Mouse (Mus musculus) testis, adult 2 months (tissue): Measurements from ENCODE around the gene Pnkd. TPM values are rescaled to one million over a fixed set of nuclear protein-coding genes. Genes with fewer than 3 reads are reported as not detected.

Experiments
- H3K27ac ChIP-seq: fragments of 200-500 bp; 2 replicates; pipeline ENCODE4 v1.5.1; 2012; ENCODE audit warnings: low read depth, low read length; ENCODE audit not compliant: control insufficient read depth, insufficient read depth
- H3K27me3 ChIP-seq: fragments of 200-500 bp; 2 replicates; pipeline ENCODE4 v1.6.1; 2012; ENCODE audit warnings: mild to moderate bottlenecking, low read length, moderate library complexity; ENCODE audit not compliant: control insufficient read depth, insufficient read depth
- H3K36me3 ChIP-seq: fragments of 200-500 bp; 2 replicates; pipeline ENCODE4 v1.6.1; 2012; ENCODE audit warnings: mild to moderate bottlenecking, low read length; ENCODE audit not compliant: control insufficient read depth, insufficient read depth
- H3K4me1 ChIP-seq: fragments of 200-500 bp; 2 replicates; pipeline ENCODE4 v1.6.1; 2012; ENCODE audit warnings: low read length; ENCODE audit not compliant: control insufficient read depth, insufficient read depth
- H3K4me3 ChIP-seq: fragments of 200-500 bp; 2 replicates; pipeline ENCODE4 v1.5.1; 2012; ENCODE audit warnings: low read depth, mild to moderate bottlenecking, low read length, moderate library complexity, mixed read lengths; ENCODE audit not compliant: control insufficient read depth
- CTCF ChIP-seq: fragments of 200-500 bp; IDR thresholded peaks from 2 replicates; pipeline ENCODE4 v1.5.1; 2012; ENCODE audit warnings: low read depth, mild to moderate bottlenecking, inconsistent platforms, low read length, moderate library complexity; ENCODE audit not compliant: control insufficient read depth, insufficient read depth, insufficient replicate concordance
- POLR2A ChIP-seq: fragments of 200-500 bp; IDR thresholded peaks from 2 replicates; pipeline ENCODE4 v1.6.1; 2012; ENCODE audit warnings: low read depth, mild to moderate bottlenecking, inconsistent platforms, low read length, moderate library complexity; ENCODE audit not compliant: control insufficient read depth
- polyA plus RNA-seq: library from polyadenylated mRNA; depleted of rRNA; stranded (reverse); fragments of >200 nt; gene quantifications from 2 replicates; pipeline ENCODE4 v1.2.3, GENCODE M21; 2012

Pnkd gene
- polyA plus RNA-seq, 1 experiment = 119 TPM

GRCm38 (mm10) chr1:74390924-74391748, 106.4 kb downstream of the Pnkd start, which contains the start of gene Ctdsp1:
Gene Ctdsp1 (plus strand): TSS chr1:74391509.
- no peaks in the 10 kb centered on the region for H3K27me3 ChIP-seq
- TF ChIP-seq CTCF = no peak
- TF ChIP-seq POLR2A = peak; percentile 40; the same call in 1 of the 2 replicates
- H3K4me3 ChIP-seq = peak within 1 kb of the TSS; percentile 89
- H3K27ac ChIP-seq = peak within 1 kb of the TSS; percentile 77
- H3K4me1 ChIP-seq = peaks cover 32% of the 10 kb centered on the region
- no peaks in the 10 kb centered on the region for H3K36me3 ChIP-seq

DNA sequence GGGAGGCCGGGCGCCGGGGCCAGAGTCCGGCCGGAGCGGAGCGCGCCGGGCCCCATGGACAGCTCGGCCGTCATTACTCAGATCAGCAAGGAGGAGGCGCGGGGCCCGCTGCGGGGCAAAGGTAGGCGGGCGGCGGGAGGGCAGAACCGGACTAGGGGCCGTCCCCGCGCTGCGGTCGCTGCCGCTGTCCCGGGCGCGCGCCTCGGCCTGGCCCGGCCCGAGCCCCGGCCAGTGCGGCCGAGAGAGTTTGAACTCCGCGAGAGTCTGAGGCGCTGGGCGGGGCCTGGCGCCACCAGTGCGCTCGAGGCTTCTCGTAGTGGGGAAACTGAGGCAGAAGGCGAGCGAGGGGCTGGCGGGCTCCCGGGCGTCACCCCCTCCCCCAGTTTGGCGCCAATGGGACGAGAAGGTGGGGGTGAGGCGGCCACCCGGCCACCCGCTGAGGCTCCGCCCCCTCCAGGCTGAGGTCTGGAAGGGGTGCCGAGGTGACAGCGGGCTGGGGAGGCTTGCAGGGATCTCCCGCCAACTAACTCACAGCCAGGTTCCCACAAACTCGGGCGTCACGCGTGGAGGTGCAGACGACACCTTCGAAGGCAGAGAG, 107.2 kb downstream of the Pnkd start:
- Histone ChIP-seq H3K27me3 (no peaks in the 10 kb centered on the region), H3K27ac (peak overlapping the region; percentile 50), H3K4me1 (peaks cover 31% of the 10 kb centered on the region), H3K4me3 (peak overlapping the region; percentile 89), H3K36me3 (no peaks in the 10 kb centered on the region)
- TF ChIP-seq POLR2A (no peak), CTCF (no peak)

GRCm38 (mm10) chr1:74392446-74392994, 107.8 kb downstream of the Pnkd start:
- peak overlapping the region; percentile 89 for H3K4me3 ChIP-seq
- no peak for TF ChIP-seq CTCF
- no peak for TF ChIP-seq POLR2A
- no peaks in the 10 kb centered on the region for H3K36me3 ChIP-seq
- H3K27ac ChIP-seq = peak overlapping the region; percentile 50
- H3K4me1 ChIP-seq = peaks cover 29% of the 10 kb centered on the region
- no peaks in the 10 kb centered on the region for H3K27me3 ChIP-seq

DNA sequence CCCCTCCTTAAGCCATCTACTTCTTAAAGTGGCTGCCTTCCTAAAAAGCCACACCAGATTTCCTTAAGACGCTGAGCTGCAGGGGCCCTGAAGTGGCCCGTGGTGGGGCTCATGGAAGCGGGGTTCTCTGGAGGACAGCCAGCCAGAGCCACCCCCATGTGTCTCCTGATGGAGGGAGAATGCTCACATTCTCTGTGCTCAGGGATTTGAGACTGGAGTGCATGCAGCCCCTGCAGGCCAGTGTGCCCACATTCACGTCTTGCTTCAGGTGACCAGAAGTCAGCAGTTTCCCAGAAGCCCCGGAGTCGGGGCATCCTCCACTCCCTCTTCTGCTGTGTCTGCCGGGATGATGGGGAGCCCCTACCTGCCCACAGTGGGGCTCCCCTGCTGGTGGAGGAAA, 108.3 kb downstream of the Pnkd start:
- no peaks in the 10 kb centered on the region for H3K27me3 ChIP-seq
- peaks cover 27% of the 10 kb centered on the region for H3K4me1 ChIP-seq
- H3K4me3 ChIP-seq = no peak overlapping the region; the same call in 1 of the 2 replicates
- H3K36me3 ChIP-seq = no peaks in the 10 kb centered on the region
- TF ChIP-seq POLR2A (no peak), CTCF (no peak)
- peak overlapping the region; percentile 26; the same call in 1 of the 2 replicates for H3K27ac ChIP-seq

DNA sequence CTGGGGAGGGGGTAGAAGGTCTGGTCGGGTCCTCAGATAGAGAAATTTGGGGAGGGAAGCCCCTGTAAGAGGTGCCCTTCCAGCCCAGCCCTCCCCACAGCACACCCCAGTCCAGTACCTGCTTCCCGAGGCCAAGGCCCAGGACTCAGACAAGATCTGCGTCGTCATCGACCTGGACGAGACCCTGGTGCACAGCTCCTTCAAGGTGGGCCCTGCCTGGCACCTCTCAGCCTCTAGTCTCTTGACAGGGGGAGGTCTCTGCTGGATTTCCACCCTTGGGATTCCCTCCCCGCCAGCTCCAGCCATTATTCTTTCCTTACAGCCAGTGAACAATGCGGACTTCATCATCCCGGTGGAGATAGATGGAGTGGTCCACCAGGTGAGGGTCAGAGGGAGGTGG, 109.0 kb downstream of the Pnkd start:
- Histone ChIP-seq H3K36me3 (no peaks in the 10 kb centered on the region), H3K4me3 (no peak overlapping the region), H3K4me1 (peaks cover 24% of the 10 kb centered on the region), H3K27me3 (no peaks in the 10 kb centered on the region), H3K27ac (no peak overlapping the region)
- TF ChIP-seq CTCF (no peak), POLR2A (no peak)

DNA sequence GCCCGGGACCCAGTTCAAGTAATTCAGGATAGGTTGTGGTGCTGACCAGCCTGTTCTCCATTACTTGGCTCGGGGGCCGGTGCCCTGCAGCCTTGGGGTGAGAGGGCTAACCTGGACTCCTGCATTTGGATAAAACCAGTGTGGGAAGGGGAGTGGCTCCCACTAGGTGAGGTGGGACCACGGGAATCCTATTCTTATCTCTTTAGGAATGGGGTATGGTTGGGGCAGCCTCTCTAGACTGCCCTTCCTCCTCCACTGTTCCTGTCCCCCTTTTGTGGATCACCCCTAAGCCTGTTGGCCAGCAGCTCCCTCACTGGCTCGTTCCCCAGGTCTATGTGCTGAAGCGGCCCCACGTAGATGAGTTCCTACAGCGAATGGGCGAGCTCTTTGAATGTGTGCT, 109.6 kb downstream of the Pnkd start:
- H3K27ac ChIP-seq = no peak overlapping the region
- TF ChIP-seq CTCF = no peak
- TF ChIP-seq POLR2A = no peak
- no peaks in the 10 kb centered on the region for H3K36me3 ChIP-seq
- H3K4me3 ChIP-seq = no peak overlapping the region
- H3K4me1 ChIP-seq = peaks cover 21% of the 10 kb centered on the region
- no peaks in the 10 kb centered on the region for H3K27me3 ChIP-seq

DNA sequence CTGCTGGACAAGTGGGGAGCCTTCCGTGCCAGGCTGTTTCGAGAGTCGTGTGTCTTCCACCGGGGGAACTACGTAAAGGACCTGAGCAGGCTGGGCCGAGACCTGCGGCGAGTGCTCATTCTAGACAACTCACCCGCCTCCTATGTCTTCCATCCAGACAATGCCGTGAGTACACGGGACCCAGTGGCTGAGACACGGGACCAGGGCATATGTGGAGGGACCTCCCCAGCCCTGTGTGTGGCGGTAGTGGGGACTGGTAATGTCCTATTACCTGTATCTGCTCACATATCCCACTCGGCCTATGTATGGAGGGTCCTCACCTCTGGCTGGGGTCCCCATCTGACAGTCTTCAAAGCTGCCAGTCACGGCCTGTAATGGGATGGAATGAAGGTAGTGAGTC, 110.1 kb downstream of the Pnkd start:
- Histone ChIP-seq H3K4me3 (no peak overlapping the region), H3K36me3 (no peaks in the 10 kb centered on the region), H3K4me1 (peaks cover 15% of the 10 kb centered on the region), H3K27me3 (no peaks in the 10 kb centered on the region), H3K27ac (no peak overlapping the region)
- TF ChIP-seq POLR2A (no peak), CTCF (no peak)
